Mouse (Mus musculus) midbrain, embryonic 12.5 days (tissue): ENCODE results near the gene Lao1. TPM values are rescaled to one million over a fixed set of nuclear protein-coding genes. Genes with fewer than 3 reads are reported as not detected.
A peak's percentile ranks its signal among the peaks of the same experiment; 100 is the strongest.

Experiments used
- ATAC-seq: fragments of 200-750 bp; cut with Nextera tagmentation; 2 replicates; pipeline ENCODE4 v1.8.0; 2017; ENCODE audit warnings: low read depth, moderate TSS enrichment, moderate library complexity; ENCODE audit not compliant: low FRiP score
- H3K27ac ChIP-seq: fragments of 300-500 bp; sonication (generic); replicated peaks from 2 replicates; pipeline ENCODE4 v1.5.1; 2016; ENCODE audit warnings: mild to moderate bottlenecking
- H3K27me3 ChIP-seq: fragments of 300-500 bp; sonication (generic); 2 replicates; pipeline ENCODE4 v1.6.1; 2016; ENCODE audit warnings: mild to moderate bottlenecking
- H3K36me3 ChIP-seq: fragments of 300-500 bp; sonication (generic); 2 replicates; pipeline ENCODE4 v1.6.1; 2016
- H3K4me1 ChIP-seq: fragments of 300-500 bp; sonication (generic); 2 replicates; pipeline ENCODE4 v1.6.1; 2016
- H3K4me2 ChIP-seq: fragments of 300-500 bp; sonication (generic); replicated peaks from 2 replicates; pipeline ENCODE4 v1.6.1; 2016; ENCODE audit warnings: mild to moderate bottlenecking, moderate library complexity
- H3K4me3 ChIP-seq: fragments of 300-500 bp; sonication (generic); 2 replicates; pipeline ENCODE4 v1.5.1; 2016; ENCODE audit warnings: mild to moderate bottlenecking
- H3K9ac ChIP-seq: fragments of 300-500 bp; sonication (generic); replicated peaks from 2 replicates; pipeline ENCODE4 v1.6.1; 2016; ENCODE audit warnings: mild to moderate bottlenecking, moderate library complexity
- H3K9me3 ChIP-seq: fragments of 300-500 bp; sonication (generic); 2 replicates; pipeline ENCODE4 v1.6.1; 2016; ENCODE audit warnings: mild to moderate bottlenecking
- WGBS: fragments of 180-500 bp; shearing (Covaris S2); methylation state at CpG from one replicate; pipeline ENCODE4 v1.1.7; 2016; 5-methylcytosine and 5-hydroxymethylcytosine counted together
- polyA plus RNA-seq: library from polyadenylated mRNA; unstranded; fragments of >200 nt; fragmentation: Nextera tagmentation; extraction: Ambion mirVana; gene quantifications from 2 replicates; pipeline ENCODE4 v1.2.1, GENCODE M21; 2016

Gene Lao1
- polyA plus RNA-seq, 1 experiment from 2014 or later = not detected

- Histone ChIP-seq H3K27ac (no peak overlapping the region), H3K9me3 (peaks cover 5% of the 10 kb centered on the region; the same call in 1 of the 2 replicates), H3K9ac (no peak overlapping the region), H3K4me1 (no peaks in the 10 kb centered on the region), H3K36me3 (no peaks in the 10 kb centered on the region), H3K27me3 (no peaks in the 10 kb centered on the region), H3K4me2 (no peak overlapping the region), H3K4me3 (no peak overlapping the region)
- WGBS = 70% methylated on average over 19 of the region's 19 CpGs
- no peak for ATAC-seq
These were observed 38.5 kb downstream of the Lao1 start for GRCm38 (mm10) chr4:118999691-119000486.

GRCm38 (mm10) chr4:119001696-119002095 is 40.3 kb downstream of the Lao1 start:
- no peak overlapping the region for H3K9ac ChIP-seq
- no peak overlapping the region for H3K4me3 ChIP-seq
- no peak overlapping the region for H3K27ac ChIP-seq
- no peaks in the 10 kb centered on the region for H3K9me3 ChIP-seq
- H3K4me1 ChIP-seq = no peaks in the 10 kb centered on the region
- WGBS = 73% methylated on average over 10 of the region's 10 CpGs
- H3K4me2 ChIP-seq = no peak overlapping the region
- no peak for ATAC-seq
- no peaks in the 10 kb centered on the region for H3K27me3 ChIP-seq
- no peaks in the 10 kb centered on the region for H3K36me3 ChIP-seq

DNA sequence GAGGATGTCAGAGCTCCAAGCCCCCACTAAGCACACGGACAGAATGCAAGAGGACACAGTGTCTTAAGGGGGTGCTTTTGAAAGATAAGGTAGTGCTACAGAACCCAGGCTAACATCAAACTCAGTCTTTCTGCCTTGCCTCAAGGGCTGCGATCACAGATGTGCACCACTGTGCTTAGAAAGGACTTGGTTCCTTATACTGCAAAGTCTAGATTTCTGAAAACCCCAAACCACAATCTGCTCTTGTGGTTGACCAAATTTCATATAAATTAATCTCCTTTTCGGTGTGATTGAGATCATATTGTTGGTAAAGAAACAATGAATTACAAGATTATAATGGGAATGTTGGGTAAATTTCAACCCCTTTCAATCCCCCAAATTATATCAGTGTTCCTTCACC is 41.1 kb downstream of the Lao1 start:
- ATAC-seq = no peak
- Histone ChIP-seq H3K27me3 (no peaks in the 10 kb centered on the region), H3K27ac (no peak overlapping the region), H3K4me3 (no peak overlapping the region), H3K36me3 (no peaks in the 10 kb centered on the region), H3K4me2 (no peak overlapping the region), H3K9me3 (no peaks in the 10 kb centered on the region), H3K9ac (no peak overlapping the region), H3K4me1 (no peaks in the 10 kb centered on the region)
- WGBS = 86% methylated on average over 3 of the region's 3 CpGs

DNA sequence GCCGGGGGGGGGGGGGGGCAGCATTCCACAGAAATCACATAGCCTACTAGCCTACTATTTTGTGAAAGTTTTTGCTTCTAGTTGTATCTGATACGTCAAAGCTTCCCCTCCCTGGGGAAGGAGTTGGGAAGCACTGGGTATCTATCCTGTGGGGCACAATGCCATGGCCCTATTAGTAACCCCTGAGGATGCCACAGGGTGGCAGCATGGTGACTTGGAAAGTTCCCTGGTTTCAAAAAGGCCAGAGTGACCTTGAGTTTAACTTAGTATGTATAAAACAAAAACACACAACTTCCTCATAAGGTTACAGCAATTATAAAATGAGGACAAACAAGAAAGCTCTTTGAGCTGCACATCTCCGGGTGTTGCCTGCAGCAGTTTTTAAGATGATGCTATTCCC is 42.8 kb downstream of the Lao1 start:
- H3K9me3 ChIP-seq = no peaks in the 10 kb centered on the region
- H3K27me3 ChIP-seq = no peaks in the 10 kb centered on the region
- no peak for ATAC-seq
- H3K27ac ChIP-seq = no peak overlapping the region
- no peak overlapping the region for H3K4me3 ChIP-seq
- no peaks in the 10 kb centered on the region for H3K36me3 ChIP-seq
- 70% methylated on average over 3 of the region's 3 CpGs for WGBS
- H3K4me1 ChIP-seq = peaks cover 5% of the 10 kb centered on the region; the same call in 1 of the 2 replicates
- H3K4me2 ChIP-seq = no peak overlapping the region
- H3K9ac ChIP-seq = no peak overlapping the region

DNA sequence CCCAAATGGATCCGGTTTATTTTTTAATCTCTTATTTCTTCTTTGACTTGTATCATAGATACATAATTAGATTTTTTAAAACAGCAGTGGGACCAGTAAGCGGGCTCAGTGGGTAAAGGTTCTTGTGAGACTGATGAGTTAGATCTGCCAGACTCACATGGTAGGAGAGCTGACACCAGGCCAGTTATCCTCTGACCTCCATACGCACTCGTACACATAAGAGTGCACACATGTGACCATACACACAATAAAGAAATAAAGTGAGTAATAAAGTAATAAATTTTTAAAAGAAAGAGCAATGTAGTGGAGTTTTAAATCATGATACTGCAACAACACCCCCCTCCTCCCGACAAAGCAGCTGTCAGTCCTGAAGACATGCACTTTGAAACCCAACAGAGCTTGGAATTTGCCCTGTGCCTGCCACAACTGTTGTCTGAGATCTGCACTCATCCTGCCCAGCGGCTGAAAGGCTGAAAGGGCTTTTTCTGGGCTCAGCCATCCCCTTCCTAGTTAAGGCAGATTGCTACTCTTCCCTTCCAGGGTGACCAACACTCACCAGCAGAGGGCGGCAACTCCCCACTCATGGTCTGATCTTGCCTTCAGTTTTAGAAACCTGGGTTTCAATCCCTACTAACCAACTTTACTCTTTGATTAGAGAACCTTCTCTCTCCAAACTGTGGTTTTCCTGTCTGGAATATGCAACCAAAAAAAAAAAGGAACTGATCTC is 43.4 kb downstream of the Lao1 start:
- no peaks in the 10 kb centered on the region for H3K36me3 ChIP-seq
- H3K4me2 ChIP-seq = no peak overlapping the region
- H3K27ac ChIP-seq = no peak overlapping the region
- peaks cover 8% of the 10 kb centered on the region; the same call in 1 of the 2 replicates for H3K4me1 ChIP-seq
- no peak overlapping the region for H3K4me3 ChIP-seq
- no peaks in the 10 kb centered on the region for H3K9me3 ChIP-seq
- ATAC-seq = peak; percentile 68; the same call in 1 of the 2 replicates
- no peak overlapping the region for H3K9ac ChIP-seq
- 49% methylated on average over 7 of the region's 7 CpGs for WGBS
- H3K27me3 ChIP-seq = no peaks in the 10 kb centered on the region

GRCm38 (mm10) chr4:119007602-119008001 is 46.2 kb downstream of the Lao1 start:
- Histone ChIP-seq H3K27ac (no peak overlapping the region), H3K4me2 (no peak overlapping the region), H3K36me3 (no peaks in the 10 kb centered on the region), H3K9me3 (no peaks in the 10 kb centered on the region), H3K9ac (no peak overlapping the region), H3K27me3 (no peaks in the 10 kb centered on the region), H3K4me3 (no peak overlapping the region), H3K4me1 (peaks cover 9% of the 10 kb centered on the region; the same call in 1 of the 2 replicates)
- WGBS = 87% methylated on average over 6 of the region's 6 CpGs
- no peak for ATAC-seq

DNA sequence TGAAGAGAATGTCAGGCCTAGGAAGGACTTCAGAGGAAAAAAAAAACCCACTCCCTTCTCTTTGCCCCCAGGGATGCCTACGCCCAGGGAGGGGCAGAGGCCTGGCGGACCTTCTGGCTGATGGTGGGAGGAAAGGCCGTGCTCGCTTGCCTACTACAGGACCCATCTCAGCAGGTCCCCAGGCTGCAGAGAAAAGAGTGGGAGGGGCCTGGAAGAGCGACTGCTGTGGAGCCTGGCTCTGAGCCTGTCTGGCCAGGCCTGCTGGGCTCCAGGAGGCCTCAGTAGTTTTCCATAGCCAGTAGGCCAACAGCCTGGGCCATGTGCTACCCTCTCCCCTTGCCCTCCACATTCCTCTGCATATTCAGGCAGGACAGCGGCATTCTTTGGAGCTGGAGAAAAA is 47.1 kb downstream of the Lao1 start:
- Histone ChIP-seq H3K4me3 (no peak overlapping the region), H3K9ac (no peak overlapping the region), H3K9me3 (no peaks in the 10 kb centered on the region), H3K36me3 (no peaks in the 10 kb centered on the region), H3K4me2 (no peak overlapping the region), H3K27ac (no peak overlapping the region), H3K4me1 (peaks cover 9% of the 10 kb centered on the region; the same call in 1 of the 2 replicates), H3K27me3 (no peaks in the 10 kb centered on the region)
- WGBS = 18% methylated on average over 6 of the region's 6 CpGs
- no peak for ATAC-seq

- Histone ChIP-seq H3K27me3 (no peaks in the 10 kb centered on the region), H3K9me3 (no peaks in the 10 kb centered on the region), H3K4me3 (no peak overlapping the region), H3K4me2 (no peak overlapping the region), H3K9ac (no peak overlapping the region), H3K36me3 (no peaks in the 10 kb centered on the region), H3K4me1 (peaks cover 9% of the 10 kb centered on the region; the same call in 1 of the 2 replicates), H3K27ac (no peak overlapping the region)
- 70% methylated on average over 8 of the region's 8 CpGs for WGBS
- ATAC-seq = no peak
These were observed 48.4 kb downstream of the Lao1 start for GRCm38 (mm10) chr4:119009814-119010213.

GRCm38 (mm10) chr4:119011050-119011680 is 49.8 kb downstream of the Lao1 start:
- WGBS = 36% methylated on average over 10 of the region's 10 CpGs
- H3K27me3 ChIP-seq = no peaks in the 10 kb centered on the region
- no peak overlapping the region for H3K9ac ChIP-seq
- H3K4me1 ChIP-seq = peaks cover 9% of the 10 kb centered on the region; the same call in 1 of the 2 replicates
- H3K4me3 ChIP-seq = no peak overlapping the region
- no peaks in the 10 kb centered on the region for H3K36me3 ChIP-seq
- no peaks in the 10 kb centered on the region for H3K9me3 ChIP-seq
- ATAC-seq = no peak
- no peak overlapping the region for H3K4me2 ChIP-seq
- H3K27ac ChIP-seq = no peak overlapping the region

GRCm38 (mm10) chr4:119013031-119013430 is 51.7 kb downstream of the Lao1 start:
- ATAC-seq = no peak

GRCm38 (mm10) chr4:119014997-119015396 is 53.6 kb downstream of the Lao1 start:
- 0 out of 2 replicates have a peak, but pooled peaks have one; percentile 38 for ATAC-seq
- H3K4me2 ChIP-seq = no peak overlapping the region
- H3K27ac ChIP-seq = no peak overlapping the region
- no peak overlapping the region for H3K4me3 ChIP-seq
- H3K36me3 ChIP-seq = no peaks in the 10 kb centered on the region
- H3K4me1 ChIP-seq = peaks cover 10% of the 10 kb centered on the region
- no peaks in the 10 kb centered on the region for H3K9me3 ChIP-seq
- no peak overlapping the region for H3K9ac ChIP-seq
- no peaks in the 10 kb centered on the region for H3K27me3 ChIP-seq

More at GRCm38 (mm10) chr4:119013031-119013430, 51.7 kb downstream of the Lao1 start:
- Histone ChIP-seq H3K9ac (no peak overlapping the region), H3K9me3 (no peaks in the 10 kb centered on the region), H3K36me3 (no peaks in the 10 kb centered on the region), H3K4me3 (no peak overlapping the region), H3K27ac (no peak overlapping the region), H3K4me1 (peaks cover 9% of the 10 kb centered on the region; the same call in 1 of the 2 replicates), H3K4me2 (no peak overlapping the region), H3K27me3 (no peaks in the 10 kb centered on the region)
- WGBS = 91% methylated on average over 5 of the region's 5 CpGs

DNA sequence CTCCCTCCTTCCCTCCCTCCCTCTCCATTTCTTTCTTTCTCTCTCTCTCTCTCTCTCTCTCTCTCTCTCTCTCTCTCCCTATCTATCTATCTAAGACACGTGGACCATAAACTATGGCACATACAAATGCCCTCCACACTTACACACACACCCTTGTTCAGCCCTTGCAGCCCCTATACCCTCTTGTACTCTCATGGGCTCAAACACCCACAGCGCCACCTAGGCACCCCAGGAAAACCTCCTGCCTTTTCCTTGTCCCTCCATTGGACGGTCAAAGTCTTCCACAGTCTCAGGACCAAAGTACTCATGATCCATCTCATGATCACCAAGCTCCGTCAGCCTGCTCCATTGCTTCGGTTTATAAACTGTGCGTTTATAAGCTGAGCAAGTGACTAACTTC is 54.2 kb downstream of the Lao1 start:
- Histone ChIP-seq H3K4me3 (no peak overlapping the region), H3K9me3 (no peaks in the 10 kb centered on the region), H3K27me3 (no peaks in the 10 kb centered on the region), H3K36me3 (no peaks in the 10 kb centered on the region), H3K9ac (no peak overlapping the region), H3K4me2 (no peak overlapping the region), H3K4me1 (peaks cover 10% of the 10 kb centered on the region), H3K27ac (no peak overlapping the region)
- no peak for ATAC-seq
- WGBS = 67% methylated on average over 6 of the region's 6 CpGs
